Mouse (Mus musculus) frontal cortex, postnatal 36 days (tissue): ENCODE data around the gene Pdx1.

ENCODE experiments used
- DNase-seq, 2 experiments: peaks; one replicate each; pipeline ENCODE4 v3.0.0; 2022; ENCODE audit warnings: low spot score in 2 of 2

Gene Pdx1

DNA sequence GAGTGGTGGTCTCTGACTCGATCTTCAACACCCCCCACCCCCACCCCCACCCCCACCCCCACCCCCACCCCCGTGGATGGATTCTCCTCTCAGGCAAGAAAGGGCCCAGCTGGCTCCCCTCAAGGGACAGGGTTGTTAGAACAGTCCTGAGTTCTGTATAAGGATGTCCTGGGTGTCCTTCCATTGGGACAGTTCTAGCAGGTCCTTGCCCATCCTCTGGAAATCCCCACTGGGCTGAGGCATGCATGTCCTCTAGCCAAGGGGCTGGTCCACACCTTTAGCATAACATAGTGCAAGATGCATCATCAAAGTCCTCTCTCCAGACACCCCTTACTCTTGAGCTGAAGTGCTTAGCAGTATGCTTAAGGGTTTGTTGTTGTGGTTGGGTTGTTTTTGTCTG, 40.0 kb downstream of the Pdx1 start:
- DNase-seq: no peak

DNA sequence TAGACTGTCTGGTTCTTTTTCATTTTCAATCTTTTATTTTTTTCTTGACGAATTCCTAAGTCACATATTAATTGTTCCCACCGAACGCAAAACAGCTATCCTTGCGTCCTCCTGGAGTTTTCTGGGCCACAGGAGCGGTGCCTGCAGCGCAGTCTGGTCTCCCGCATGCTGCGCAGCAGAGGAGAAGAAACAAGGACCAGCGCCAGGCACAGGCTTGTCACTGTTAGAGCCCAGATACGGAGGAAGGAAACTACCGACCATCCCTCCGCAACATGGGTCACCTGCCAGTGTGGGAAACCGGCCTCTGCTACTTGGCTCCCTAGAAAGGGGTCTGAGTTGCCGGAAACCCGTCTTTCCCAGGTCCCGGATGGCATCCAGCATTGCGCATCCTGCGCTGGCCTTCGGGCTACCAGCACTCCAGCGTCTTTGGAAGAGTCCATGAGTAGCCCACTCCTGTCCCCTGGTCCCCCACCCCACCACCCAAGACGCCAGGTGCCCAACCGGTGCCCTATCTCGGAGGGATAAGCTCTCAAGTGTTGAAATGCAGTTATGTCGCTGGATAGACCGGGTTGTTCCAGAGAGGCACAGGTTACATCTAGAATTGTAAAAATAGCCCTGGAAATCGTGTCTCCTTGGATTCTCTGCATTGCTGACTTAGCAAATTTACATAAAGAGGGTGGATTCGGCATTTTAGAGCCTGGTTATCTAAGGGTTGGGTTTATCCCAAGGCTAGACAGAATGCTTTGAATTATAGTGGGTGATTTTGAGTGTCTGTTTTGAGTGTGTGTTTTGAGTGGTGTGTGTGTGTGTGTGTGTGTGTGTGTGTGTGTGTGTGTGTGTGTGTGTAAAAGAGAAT, 43.3 kb downstream of the Pdx1 start:
- DNase-seq: no peak

DNA sequence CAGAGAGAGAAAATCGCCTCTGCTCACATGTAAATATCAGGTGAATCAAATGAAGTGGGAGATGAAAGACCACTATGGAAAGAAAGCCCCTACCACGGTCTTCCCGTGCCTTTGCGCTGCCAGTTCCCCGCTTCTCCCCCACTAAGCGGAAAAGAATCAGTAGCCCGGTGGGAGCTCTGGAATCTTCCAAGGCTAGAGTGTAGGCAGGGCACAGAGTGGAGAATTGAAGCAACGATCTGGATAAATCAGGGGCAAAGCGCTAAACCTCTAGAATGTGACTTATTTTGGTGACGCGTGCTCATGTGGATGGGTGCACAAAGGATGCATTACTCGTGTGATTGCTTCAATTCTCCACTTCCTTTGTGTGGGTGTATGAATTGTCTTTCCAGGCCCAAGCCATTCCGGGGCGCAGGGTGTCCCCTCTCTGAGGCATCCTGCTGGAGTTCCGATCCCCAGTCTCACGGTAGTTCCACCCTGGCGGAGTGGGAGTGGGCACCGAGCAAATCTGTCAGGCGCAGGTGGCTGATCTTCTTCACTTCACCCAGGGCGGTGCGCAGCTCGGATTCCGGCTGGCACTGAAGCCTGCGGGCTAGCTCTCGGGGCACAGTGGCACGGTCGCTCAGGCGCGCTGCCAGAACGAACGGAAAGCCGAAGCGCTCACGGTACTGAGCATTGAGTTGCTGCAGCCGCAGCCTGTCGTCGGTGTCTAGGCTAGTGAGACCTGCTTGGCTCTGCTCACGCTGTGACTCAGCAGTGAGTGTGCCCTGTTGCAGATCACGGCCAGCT, 45.1 kb downstream of the Pdx1 start:
- no peak for DNase-seq

DNA sequence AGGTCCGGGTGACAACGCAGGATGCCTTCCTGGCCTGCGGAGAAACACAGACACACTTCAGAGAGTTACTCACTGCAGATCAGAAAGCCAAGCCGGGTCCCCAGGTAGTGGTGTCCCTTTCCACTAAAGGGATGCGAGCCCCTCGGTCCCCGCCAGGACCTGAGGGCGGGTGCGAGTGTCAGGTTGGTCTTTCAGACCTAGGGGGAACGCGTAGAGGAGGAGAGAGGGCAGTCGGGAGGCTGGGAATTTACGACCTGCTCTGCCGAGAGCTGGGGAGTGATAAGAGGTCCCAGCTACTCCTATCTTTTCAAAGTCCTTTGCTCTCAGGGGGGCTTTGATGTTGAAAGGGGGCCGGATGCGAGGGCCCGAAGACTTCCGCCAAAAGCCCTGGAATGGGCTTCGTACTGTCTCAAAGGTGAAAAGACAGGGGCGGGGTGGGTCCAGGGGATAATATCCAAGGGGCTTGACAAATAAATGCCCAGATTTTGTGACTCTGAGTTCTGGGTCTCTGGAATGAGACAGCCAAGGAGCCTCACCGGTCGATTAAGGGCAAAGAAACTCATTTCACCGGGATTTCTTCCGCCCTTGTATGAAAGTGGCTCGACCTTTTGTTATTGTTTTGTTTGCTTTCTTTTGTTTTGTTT, 45.8 kb downstream of the Pdx1 start:
- DNase-seq: no peak

DNA sequence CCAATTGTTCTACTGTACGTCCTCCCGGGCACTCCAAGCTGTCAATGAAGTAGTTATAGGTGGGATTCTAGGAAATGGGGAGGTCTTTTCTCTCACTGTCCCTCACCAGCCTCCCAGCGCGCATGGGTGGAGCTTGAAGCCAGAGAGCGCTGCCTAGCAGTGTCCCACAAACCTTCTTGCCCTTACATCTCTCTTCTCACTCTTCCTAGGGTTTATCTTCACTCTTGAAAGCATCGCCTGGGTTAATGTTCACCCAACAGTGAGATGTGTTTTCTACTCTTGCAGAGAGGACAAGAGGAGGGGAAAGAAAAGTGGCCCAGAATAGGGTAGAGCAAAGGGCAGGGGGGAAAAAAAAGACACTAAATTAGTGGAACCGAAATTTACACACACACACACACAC, 47.6 kb downstream of the Pdx1 start:
- no peak for DNase-seq

DNA sequence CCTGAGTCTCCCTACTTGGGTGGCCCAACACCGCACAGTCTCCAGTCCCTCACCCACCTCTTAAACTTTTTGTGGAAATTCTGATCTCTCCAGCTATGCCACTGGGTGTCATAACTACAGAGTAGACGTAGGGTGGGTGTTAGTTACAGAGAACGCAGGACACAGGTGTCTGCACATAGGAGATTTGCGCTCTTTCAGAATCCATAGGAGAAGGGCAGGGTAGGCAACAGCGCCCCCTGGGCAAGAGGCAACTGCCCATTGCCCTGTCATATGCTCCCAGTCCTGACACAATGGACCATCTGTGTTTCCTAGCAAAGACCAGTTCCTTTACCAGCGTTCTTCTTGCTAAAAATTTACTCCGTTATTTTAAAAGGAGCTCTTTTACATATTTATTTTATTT, 48.2 kb downstream of the Pdx1 start:
- no peak for DNase-seq

DNA sequence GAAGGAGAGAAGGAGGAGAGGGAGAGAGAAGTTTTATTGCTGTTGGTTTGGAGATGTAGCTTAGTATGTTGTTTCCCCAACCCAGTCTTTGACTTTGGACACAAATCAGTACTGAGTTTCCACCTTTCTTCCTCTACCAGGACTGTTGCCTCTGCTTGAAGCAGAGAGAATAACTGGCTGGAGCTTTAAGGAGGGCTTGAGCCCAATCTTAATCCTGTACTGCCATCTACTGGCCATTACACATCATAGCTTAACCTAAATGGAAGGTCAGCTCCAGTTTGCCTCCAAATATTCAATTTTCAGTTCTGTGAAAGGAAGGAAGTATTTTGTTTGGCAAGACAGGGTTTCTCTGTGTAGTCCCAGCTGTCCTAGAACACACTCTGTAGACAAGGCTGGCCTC, 49.9 kb downstream of the Pdx1 start:
- no peak for DNase-seq

DNA sequence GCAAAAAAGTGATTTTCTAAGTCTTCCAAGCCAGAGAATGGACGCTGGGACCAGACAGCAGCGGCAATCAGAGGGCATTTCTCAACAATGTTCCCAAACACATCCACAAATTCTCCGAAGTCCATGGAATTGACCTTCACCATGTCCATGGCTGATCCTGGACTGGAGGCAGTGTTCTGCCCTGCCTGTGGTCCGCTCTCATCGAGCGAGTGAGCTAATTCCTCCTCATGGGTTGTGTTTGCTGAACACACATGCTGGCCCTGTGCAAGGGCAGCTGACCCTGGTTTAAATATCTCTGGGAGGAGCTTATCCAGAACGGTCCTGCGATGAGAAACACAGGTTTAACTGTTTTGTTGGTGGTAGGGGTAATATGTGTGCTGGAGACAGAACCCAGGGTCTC, 52.4 kb downstream of the Pdx1 start, which contains the start of gene Urad:
Gene Urad, minus strand, starts transcription at position 258 of the 400 bp plus-strand sequence.
- DNase-seq: no peak

DNA sequence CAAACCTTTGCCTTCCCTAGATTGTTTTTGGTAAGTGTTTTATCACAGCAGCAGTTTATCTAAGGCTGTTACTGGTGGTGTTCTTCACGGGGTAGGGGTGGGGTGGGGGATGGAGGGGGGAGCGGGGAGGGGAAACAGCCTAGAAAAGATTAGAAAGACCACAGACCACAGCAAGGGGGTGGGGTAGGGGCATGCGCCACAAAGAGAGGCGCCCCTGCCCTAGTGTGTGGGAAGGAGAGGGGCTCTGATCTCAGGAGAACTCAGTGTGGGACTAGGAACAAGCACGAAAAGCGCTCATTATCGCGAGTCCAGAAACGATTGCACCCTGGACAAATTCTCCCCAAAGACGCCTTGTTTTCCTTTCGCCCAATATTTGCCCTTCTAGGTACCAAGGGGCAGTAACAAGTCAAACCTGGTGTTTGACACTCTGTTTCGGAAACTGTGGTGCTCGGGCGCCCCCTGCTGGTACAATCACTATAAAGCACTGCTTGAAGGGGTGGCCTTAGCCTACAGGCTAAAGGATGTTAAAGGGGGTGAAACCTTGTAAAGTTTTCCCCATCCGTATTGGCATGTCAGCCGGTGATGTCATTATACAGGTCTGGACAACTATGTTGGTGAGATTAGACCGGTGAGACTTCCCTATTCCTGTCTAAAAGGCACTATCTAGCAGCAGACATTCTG, 53.6 kb downstream of the Pdx1 start:
- peak; percentile 56 to 59 for DNase-seq
